Mouse (Mus musculus) cerebellum, postnatal 36 days (tissue): Measurements from ENCODE around the gene Tbxas1.

Experiments used
- DNase-seq, 2 experiments: peaks; one replicate each; pipeline ENCODE4 v3.0.0; 2021 to 2022; ENCODE audit warnings: mixed read lengths in 2 of 2

Gene Tbxas1

GRCm38 (mm10) chr6:38875258-38876070 is at the start of gene Tbxas1:
TSS of gene Tbxas1 (plus strand) at chr6:38875404.
- DNase-seq: peak; percentile 46 to 55

- no peak for DNase-seq
Observed at GRCm38 (mm10) chr6:38825886-38826285, 49.3 kb upstream of the Tbxas1 start.

GRCm38 (mm10) chr6:38826857-38827256 is 48.3 kb upstream of the Tbxas1 start:
- DNase-seq: no peak

- no peak for DNase-seq
Observed at GRCm38 (mm10) chr6:38827435-38827834, 47.8 kb upstream of the Tbxas1 start.

- no peak for DNase-seq
Observed at GRCm38 (mm10) chr6:38828211-38828610, 47.0 kb upstream of the Tbxas1 start.

GRCm38 (mm10) chr6:38829452-38829851 is 45.8 kb upstream of the Tbxas1 start:
- no peak for DNase-seq

GRCm38 (mm10) chr6:38833721-38834120 is 41.5 kb upstream of the Tbxas1 start:
- no peak for DNase-seq

- no peak for DNase-seq
Observed at GRCm38 (mm10) chr6:38834727-38835126, 40.5 kb upstream of the Tbxas1 start.

GRCm38 (mm10) chr6:38835217-38835616 is 40.0 kb upstream of the Tbxas1 start:
- DNase-seq: no peak

GRCm38 (mm10) chr6:38838061-38838460 is 37.1 kb upstream of the Tbxas1 start:
- DNase-seq: no peak

- no peak for DNase-seq
Observed at GRCm38 (mm10) chr6:38839891-38840290, 35.3 kb upstream of the Tbxas1 start.

GRCm38 (mm10) chr6:38840380-38840779 is 34.8 kb upstream of the Tbxas1 start:
- DNase-seq: peak; percentile 30 to 41

GRCm38 (mm10) chr6:38840780-38841179 is 34.4 kb upstream of the Tbxas1 start:
- no peak for DNase-seq

- DNase-seq: no peak
Observed at GRCm38 (mm10) chr6:38841551-38841950, 33.7 kb upstream of the Tbxas1 start.

- DNase-seq: no peak
Observed at GRCm38 (mm10) chr6:38845117-38845516, 30.1 kb upstream of the Tbxas1 start.

- peak; percentile 55 to 61 for DNase-seq
Observed at GRCm38 (mm10) chr6:38845876-38846275, 29.3 kb upstream of the Tbxas1 start.

- DNase-seq: no peak
Observed at GRCm38 (mm10) chr6:38846330-38847195, 28.6 kb upstream of the Tbxas1 start.

- DNase-seq: no peak
Observed at GRCm38 (mm10) chr6:38847447-38847846, 27.8 kb upstream of the Tbxas1 start.

- no peak for DNase-seq
Observed at GRCm38 (mm10) chr6:38847958-38848910, 27.0 kb upstream of the Tbxas1 start.

GRCm38 (mm10) chr6:38850715-38851259 is 24.4 kb upstream of the Tbxas1 start:
- no peak for DNase-seq

GRCm38 (mm10) chr6:38851740-38852139 is 23.5 kb upstream of the Tbxas1 start:
- DNase-seq: no peak

- peak; percentile 50 to 62 for DNase-seq
Observed at GRCm38 (mm10) chr6:38853561-38853992, 21.6 kb upstream of the Tbxas1 start.
